Mouse (Mus musculus): Measurements from ENCODE around the gene Stkld1. TPM values are rescaled to one million over a fixed set of nuclear protein-coding genes. Genes with fewer than 3 reads are reported as not detected.

Gene Stkld1
- polyA plus RNA-seq, 1 experiment from 2014 or later = 0.08 TPM

DNA sequence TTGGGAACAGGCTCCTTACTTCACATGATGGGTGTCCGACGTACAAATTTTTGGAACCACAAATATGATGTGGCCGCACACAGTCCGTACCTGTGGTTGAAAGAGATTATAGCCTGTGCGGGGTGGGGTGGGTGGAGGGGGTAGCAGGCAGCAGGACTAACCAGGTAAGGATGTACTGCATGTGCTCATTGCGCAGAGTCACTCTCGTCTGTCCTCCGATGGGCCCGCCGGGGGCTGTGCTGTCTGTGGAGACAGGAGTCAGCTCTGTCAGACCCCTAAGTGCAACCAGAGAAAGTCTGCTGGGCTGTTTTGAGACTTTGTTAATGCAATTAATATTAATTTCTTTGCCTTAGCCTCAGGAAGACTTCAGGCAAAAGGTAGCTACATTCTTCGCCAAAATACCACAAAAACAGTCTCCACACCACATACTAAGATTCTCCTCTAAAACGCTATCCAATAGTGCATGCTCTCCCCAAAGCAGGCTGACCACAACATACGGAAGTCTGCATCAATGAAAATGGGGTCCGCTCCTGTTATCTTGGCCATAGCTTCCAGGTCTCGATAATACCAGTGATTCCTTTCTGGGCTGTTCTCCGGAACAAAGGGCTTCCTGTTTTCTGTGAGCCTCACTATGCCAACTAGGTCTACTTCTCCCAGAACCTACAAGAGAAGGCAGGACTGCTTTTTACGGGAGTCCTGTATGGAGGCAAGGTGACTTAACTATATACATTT, 20.3 kb upstream of the Stkld1 start:
- ATAC-seq (ENCODE audit: low FRiP score, low TSS enrichment) (no peak), DNase-seq (ENCODE audit: low spot score) (no peak)
- Histone ChIP-seq H3K27ac (replicated peaks) (no peak overlapping the region), H3K9me3 (ENCODE audit: control insufficient read depth, low read length) (no peaks in the 10 kb centered on the region), H3K27me3 (ENCODE audit: control insufficient read depth, insufficient read depth, low read length) (no peaks in the 10 kb centered on the region), H3K4me3 (ENCODE audit: low read depth, low read length) (no peak overlapping the region; the same call in 1 of the 2 replicates), H3K36me3 (ENCODE audit: control insufficient read depth, insufficient read depth, low read length) (peaks cover 13% of the 10 kb centered on the region), H3K4me2 (replicated peaks; ENCODE audit: low read depth) (no peak overlapping the region), H3K4me1 (replicated peaks; ENCODE audit: control insufficient read depth, insufficient read depth) (peaks cover 12% of the 10 kb centered on the region), H3K9ac (ENCODE audit: low read length) (no peak overlapping the region)
- 77% methylated on average over 17 of the region's 17 CpGs for WGBS
- TF ChIP-seq CTCF (IDR thresholded peaks at IDR 0.05; ENCODE audit: low read depth) (no peak), EP300 (optimal IDR thresholded peaks at IDR 0.05) (no peak)

DNA sequence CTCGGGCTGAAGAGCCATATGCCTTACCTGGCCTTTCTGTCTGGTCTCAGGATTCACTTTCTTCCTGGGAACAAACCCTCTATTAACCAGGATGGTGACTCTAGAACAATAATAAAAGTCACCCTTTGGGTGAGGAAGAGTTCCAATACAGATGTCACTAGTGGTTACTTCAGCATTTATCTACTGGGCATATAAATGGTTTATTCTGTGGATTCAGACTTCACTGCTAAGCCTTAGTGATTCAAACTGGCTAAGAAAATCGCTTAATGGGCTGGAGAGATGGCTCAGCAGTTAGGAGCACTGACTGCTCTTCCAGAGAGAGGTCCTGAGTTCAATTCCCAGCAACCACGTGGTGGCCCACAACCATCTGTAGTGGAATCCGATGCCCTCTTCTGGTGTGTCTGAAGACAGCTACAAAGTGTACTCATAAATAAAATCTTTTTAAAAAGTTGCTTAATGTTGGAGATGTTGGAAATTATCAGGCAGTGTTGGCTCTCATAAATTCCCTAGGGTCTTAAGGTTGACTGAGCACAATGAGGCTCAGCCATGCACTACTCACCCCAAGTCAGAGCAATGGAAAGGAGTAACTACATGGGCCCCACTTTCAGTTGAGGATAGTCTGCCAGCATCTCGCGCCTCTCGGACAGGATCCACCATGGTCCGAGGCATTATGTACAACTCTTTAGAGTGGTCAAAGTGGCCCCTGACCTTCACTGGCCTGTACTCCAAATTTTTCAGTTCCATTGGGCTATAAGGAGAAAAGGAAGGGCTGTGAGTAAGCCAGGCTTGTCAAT, 19.5 kb upstream of the Stkld1 start:
- TF ChIP-seq CTCF (IDR thresholded peaks at IDR 0.05; ENCODE audit: low read depth) (0 out of 2 replicates have a peak, but pooled peaks have one; percentile 10), EP300 (optimal IDR thresholded peaks at IDR 0.05) (no peak)
- 66% methylated on average over 8 of the region's 8 CpGs for WGBS
- Histone ChIP-seq H3K4me2 (replicated peaks; ENCODE audit: low read depth) (peak overlapping the region; percentile 8; the same call in 1 of the 2 replicates), H3K4me3 (ENCODE audit: low read depth, low read length) (no peak overlapping the region; the same call in 1 of the 2 replicates), H3K4me1 (replicated peaks; ENCODE audit: control insufficient read depth, insufficient read depth) (peaks cover 10% of the 10 kb centered on the region; the same call in 1 of the 2 replicates), H3K27ac (replicated peaks) (0 out of 2 replicates have a peak overlapping the region, but pooled peaks have one; percentile 13), H3K9ac (ENCODE audit: low read length) (no peak overlapping the region; the same call in 1 of the 2 replicates), H3K36me3 (ENCODE audit: control insufficient read depth, insufficient read depth, low read length) (peaks cover 15% of the 10 kb centered on the region), H3K9me3 (ENCODE audit: control insufficient read depth, low read length) (no peaks in the 10 kb centered on the region), H3K27me3 (ENCODE audit: control insufficient read depth, insufficient read depth, low read length) (no peaks in the 10 kb centered on the region)
- DNase-seq (ENCODE audit: low spot score) = no peak
- ATAC-seq (ENCODE audit: low FRiP score, low TSS enrichment) = no peak

DNA sequence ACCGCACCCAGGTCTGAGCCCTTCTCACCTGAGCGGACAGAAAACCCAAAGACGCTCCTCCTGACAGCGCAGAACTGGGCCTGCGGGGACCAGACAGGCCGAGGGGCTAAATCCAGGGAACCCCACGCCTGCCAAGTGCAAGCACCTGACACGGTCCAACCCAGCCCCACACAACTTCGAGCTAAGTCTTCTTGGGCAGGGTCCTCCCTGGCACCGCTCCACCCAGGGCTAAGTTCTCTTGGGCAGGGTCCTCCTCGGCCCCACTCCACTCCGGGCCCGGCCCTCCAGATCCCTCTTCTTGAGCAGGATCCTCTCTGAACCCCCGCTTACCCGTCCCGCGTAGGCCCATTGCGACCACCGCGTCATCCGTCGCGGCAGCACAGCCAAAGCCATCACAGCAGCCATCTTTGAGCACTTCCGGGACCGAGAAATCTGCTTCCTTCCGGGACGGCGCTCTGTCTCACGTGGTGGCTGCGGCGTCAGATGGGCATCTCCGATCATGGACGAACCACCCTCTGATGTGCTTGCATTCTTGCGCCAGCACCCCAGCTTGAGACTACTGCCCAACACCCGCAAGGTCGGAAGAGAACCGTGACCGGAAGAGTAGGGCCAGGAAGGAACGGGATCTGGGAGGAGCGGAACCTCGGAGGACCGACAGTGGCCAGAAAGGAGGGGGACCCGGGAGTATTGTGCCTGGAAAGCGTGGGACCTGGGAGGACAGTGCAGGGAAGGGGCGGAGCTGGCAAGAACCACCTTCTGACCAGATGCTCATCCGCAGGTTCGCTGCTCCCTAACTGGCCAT, 17.7 kb upstream of the Stkld1 start, which contains the start of the genes Surf2 and Surf1:
TSS of gene Surf2 (plus strand) at position 441 of the 802 bp plus-strand sequence.
TSS of gene Surf1 (minus strand) at position 604 of the 802 bp plus-strand sequence.
- Histone ChIP-seq H3K9me3 (ENCODE audit: control insufficient read depth, low read length) (no peaks in the 10 kb centered on the region), H3K4me1 (replicated peaks; ENCODE audit: control insufficient read depth, insufficient read depth) (peaks cover 10% of the 10 kb centered on the region; the same call in 1 of the 2 replicates), H3K27ac (replicated peaks) (peak within 1 kb of the TSS; percentile 92), H3K4me2 (replicated peaks; ENCODE audit: low read depth) (peak within 1 kb of the TSS; percentile 95), H3K4me3 (ENCODE audit: low read depth, low read length) (peak within 1 kb of the TSS; percentile 78), H3K27me3 (ENCODE audit: control insufficient read depth, insufficient read depth, low read length) (no peaks in the 10 kb centered on the region), H3K36me3 (ENCODE audit: control insufficient read depth, insufficient read depth, low read length) (peaks cover 19% of the 10 kb centered on the region), H3K9ac (ENCODE audit: low read length) (peak within 1 kb of the TSS; percentile 87)
- 2% methylated on average over 47 of the region's 47 CpGs for WGBS
- ATAC-seq (ENCODE audit: low FRiP score, low TSS enrichment) = peak; percentile 72
- peak; percentile 83 for DNase-seq (ENCODE audit: low spot score)
- TF ChIP-seq CTCF (IDR thresholded peaks at IDR 0.05; ENCODE audit: low read depth) (no peak), EP300 (optimal IDR thresholded peaks at IDR 0.05) (no peak)

DNA sequence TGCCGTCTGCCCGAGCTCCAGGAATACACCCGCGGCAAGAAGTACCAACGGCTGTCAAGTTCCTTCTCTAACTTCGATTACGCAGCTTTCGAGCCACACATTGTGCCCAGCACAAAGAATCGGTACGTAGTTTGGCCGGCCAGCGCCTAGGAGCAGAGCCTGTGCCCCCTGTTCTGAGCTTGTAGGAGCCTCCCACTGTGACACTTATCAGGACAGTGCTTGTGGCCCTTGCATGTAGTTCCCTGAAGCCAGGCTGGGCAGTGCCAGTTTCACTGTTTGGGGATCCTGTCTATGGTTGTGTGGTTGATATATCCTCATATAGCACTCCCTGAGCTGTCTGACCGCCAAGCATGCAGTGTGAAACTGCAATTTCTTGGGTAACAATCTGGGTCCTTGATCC, 17.1 kb upstream of the Stkld1 start:
- Histone ChIP-seq H3K27ac (replicated peaks) (peak overlapping the region; percentile 92), H3K4me1 (replicated peaks; ENCODE audit: control insufficient read depth, insufficient read depth) (peaks cover 10% of the 10 kb centered on the region; the same call in 1 of the 2 replicates), H3K36me3 (ENCODE audit: control insufficient read depth, insufficient read depth, low read length) (peaks cover 23% of the 10 kb centered on the region), H3K4me3 (ENCODE audit: low read depth, low read length) (peak overlapping the region; percentile 78), H3K9me3 (ENCODE audit: control insufficient read depth, low read length) (no peaks in the 10 kb centered on the region), H3K27me3 (ENCODE audit: control insufficient read depth, insufficient read depth, low read length) (no peaks in the 10 kb centered on the region), H3K4me2 (replicated peaks; ENCODE audit: low read depth) (peak overlapping the region; percentile 95), H3K9ac (ENCODE audit: low read length) (peak overlapping the region; percentile 87)
- WGBS = 0% methylated on average over 13 of the region's 13 CpGs
- DNase-seq (ENCODE audit: low spot score) (no peak), ATAC-seq (ENCODE audit: low FRiP score, low TSS enrichment) (0 out of 2 replicates have a peak, but pooled peaks have one; percentile 4)
- no peak for TF ChIP-seq EP300 (optimal IDR thresholded peaks at IDR 0.05)

DNA sequence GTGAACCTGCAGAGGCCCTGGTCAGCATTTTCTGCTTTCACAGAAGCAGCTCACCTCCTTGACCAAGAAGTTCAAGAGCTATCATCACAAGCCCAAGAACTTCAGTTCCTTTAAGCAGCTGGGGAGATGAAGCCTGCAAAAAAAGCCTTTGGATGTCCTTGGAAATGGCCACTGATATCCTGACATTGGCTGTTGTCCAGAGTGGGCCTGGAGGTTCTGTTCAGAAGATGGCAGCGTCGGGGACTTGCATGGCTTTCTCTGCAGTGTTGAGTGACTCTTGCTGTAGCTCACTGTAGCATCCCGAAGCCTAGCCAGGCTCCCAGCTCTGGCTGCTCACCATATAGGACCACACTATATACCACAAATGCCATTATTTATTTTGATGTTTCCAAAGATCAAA, 14.2 kb upstream of the Stkld1 start:
- Histone ChIP-seq H3K9ac (ENCODE audit: low read length) (no peak overlapping the region), H3K4me1 (replicated peaks; ENCODE audit: control insufficient read depth, insufficient read depth) (peaks cover 10% of the 10 kb centered on the region; the same call in 1 of the 2 replicates), H3K4me3 (ENCODE audit: low read depth, low read length) (no peak overlapping the region), H3K9me3 (ENCODE audit: control insufficient read depth, low read length) (no peaks in the 10 kb centered on the region), H3K4me2 (replicated peaks; ENCODE audit: low read depth) (no peak overlapping the region), H3K27me3 (ENCODE audit: control insufficient read depth, insufficient read depth, low read length) (no peaks in the 10 kb centered on the region), H3K36me3 (ENCODE audit: control insufficient read depth, insufficient read depth, low read length) (peaks cover 31% of the 10 kb centered on the region; the same call in 1 of the 2 replicates), H3K27ac (replicated peaks) (no peak overlapping the region)
- DNase-seq (ENCODE audit: low spot score) (no peak), ATAC-seq (ENCODE audit: low FRiP score, low TSS enrichment) (no peak)
- TF ChIP-seq CTCF (IDR thresholded peaks at IDR 0.05; ENCODE audit: low read depth) (no peak), EP300 (optimal IDR thresholded peaks at IDR 0.05) (no peak)
- 80% methylated on average over 3 of the region's 3 CpGs for WGBS
